In genomic region chr9:66606851-66607250, GRCm38 (mm10) we compare ENCODE assay signal across 12 mouse cellular contexts. TPM values are rescaled to one million over a fixed set of nuclear protein-coding genes. Genes with fewer than 3 reads are reported as not detected.
DNase-seq lines count a peak whose midpoint lies in the region; ATAC-seq and TF ChIP-seq lines count a peak whose summit lies in the region.
"Had no signal": no experiment of that assay in that cellular context is flagged by ENCODE, and none has a peak within 500 bp of the region (broad histone marks: within the 10 kb centered on the region; RNA-seq: fewer than 3 reads in every experiment).

No protein-coding gene starts in this region.

- H3K9me3 ChIP-seq in embryonic facial prominence, embryonic 13.5 days = no peaks in the 10 kb centered on the region
- H3K9me3 ChIP-seq in embryonic facial prominence, embryonic 10.5 days = no peaks in the 10 kb centered on the region
- H3K9me3 ChIP-seq in lung, embryonic 14.5 days (ENCODE audit: low read depth, low read length) = no peaks in the 10 kb centered on the region
- H3K9me3 ChIP-seq in intestine, embryonic 15.5 days = no peaks in the 10 kb centered on the region
- H3K9me3 ChIP-seq in liver, postnatal 0 days (ENCODE audit: low read length) = no peaks in the 10 kb centered on the region
- H3K9me3 ChIP-seq: hindbrain, embryonic 10.5 days; neural tube, embryonic 15.5 days had no signal

- no peak overlapping the region for H3K27ac ChIP-seq in embryonic facial prominence, embryonic 13.5 days
- no peak overlapping the region for H3K27ac ChIP-seq in embryonic facial prominence, embryonic 10.5 days (replicated peaks)
- H3K27ac ChIP-seq in lung, embryonic 14.5 days (ENCODE audit: low read depth) = no peak overlapping the region
- H3K27ac ChIP-seq in intestine, embryonic 15.5 days = peak overlapping the region; percentile 82
- peak overlapping the region; percentile 79 for H3K27ac ChIP-seq in liver, postnatal 0 days (ENCODE audit: low read depth)
- H3K27ac ChIP-seq: hindbrain, embryonic 10.5 days; neural tube, embryonic 15.5 days had no signal

- H3K4me3 ChIP-seq in embryonic facial prominence, embryonic 13.5 days = no peak overlapping the region
- no peak overlapping the region for H3K4me3 ChIP-seq in embryonic facial prominence, embryonic 10.5 days
- H3K4me3 ChIP-seq in lung, embryonic 14.5 days (ENCODE audit: low read depth, low read length) = no peak overlapping the region
- H3K4me3 ChIP-seq in intestine, embryonic 15.5 days (replicated peaks) = peak overlapping the region; percentile 10; the same call in 1 of the 2 replicates
- no peak overlapping the region for H3K4me3 ChIP-seq in liver, postnatal 0 days (ENCODE audit: low read depth, low read length)
- H3K4me3 ChIP-seq: hindbrain, embryonic 10.5 days; neural tube, embryonic 15.5 days had no signal

- H3K27me3 ChIP-seq in embryonic facial prominence, embryonic 13.5 days = no peaks in the 10 kb centered on the region
- 0 out of 2 replicates have a peak, but pooled peaks cover 3% of the 10 kb centered on the region for H3K27me3 ChIP-seq in embryonic facial prominence, embryonic 10.5 days (replicated peaks; ENCODE audit: low read depth, poor library complexity, severe bottlenecking)
- H3K27me3 ChIP-seq in lung, embryonic 14.5 days (ENCODE audit: insufficient read depth, low read length) = no peaks in the 10 kb centered on the region
- no peaks in the 10 kb centered on the region for H3K27me3 ChIP-seq in intestine, embryonic 15.5 days (replicated peaks)
- no peaks in the 10 kb centered on the region for H3K27me3 ChIP-seq in liver, postnatal 0 days (ENCODE audit: insufficient read depth, low read length)
- H3K27me3 ChIP-seq: CH12.LX; neural tube, embryonic 15.5 days had no signal

- 63% methylated on average over 12 of the region's 12 CpGs for WGBS in embryonic facial prominence, embryonic 13.5 days
- WGBS in embryonic facial prominence, embryonic 10.5 days = 71% methylated on average over 12 of the region's 12 CpGs
- WGBS in lung, embryonic 14.5 days = 25% methylated on average over 12 of the region's 12 CpGs
- WGBS in intestine, embryonic 15.5 days = 48% methylated on average over 12 of the region's 12 CpGs
- 60% methylated on average over 12 of the region's 12 CpGs for WGBS in liver, postnatal 0 days (ENCODE audit: insufficient replicate concordance)

- H3K36me3 ChIP-seq in embryonic facial prominence, embryonic 13.5 days = no peaks in the 10 kb centered on the region
- no peaks in the 10 kb centered on the region for H3K36me3 ChIP-seq in embryonic facial prominence, embryonic 10.5 days (replicated peaks)
- H3K36me3 ChIP-seq in lung, embryonic 14.5 days (ENCODE audit: insufficient read depth) = no peaks in the 10 kb centered on the region
- H3K36me3 ChIP-seq in intestine, embryonic 15.5 days = no peaks in the 10 kb centered on the region
- no peaks in the 10 kb centered on the region for H3K36me3 ChIP-seq in liver, postnatal 0 days (replicated peaks; ENCODE audit: insufficient read depth, low read length)
- H3K36me3 ChIP-seq: hindbrain, embryonic 10.5 days; neural tube, embryonic 15.5 days had no signal

- TF ChIP-seq EP300 in liver, postnatal 0 days (IDR thresholded peaks at IDR 0.05; ENCODE audit: low read depth) = no peak

- DNase-seq in embryonic facial prominence, embryonic 10.5 days (ENCODE audit: low spot score) = no peak
- no peak for DNase-seq in lung, embryonic 14.5 days
- no peak for DNase-seq in lung, postnatal 4 days
- DNase-seq in liver, postnatal 0 days = peak; percentile 11
- no peak for DNase-seq in spleen, postnatal 14 days (ENCODE audit: low spot score in 2 of 2)
- DNase-seq: embryo, embryonic 11 days had no signal

- TF ChIP-seq CTCF in lung, embryonic 14.5 days (IDR thresholded peaks at IDR 0.05; ENCODE audit: low read depth) = no peak
- TF ChIP-seq CTCF in liver, postnatal 0 days (IDR thresholded peaks at IDR 0.05; ENCODE audit: low read depth) = no peak

- ATAC-seq in embryonic facial prominence, embryonic 13.5 days (ENCODE audit: insufficient number of reproducible peaks, insufficient read depth, low FRiP score, low TSS enrichment, low read depth) = no peak
- no peak; the same call in 1 of the 2 replicates for ATAC-seq in lung, embryonic 14.5 days (ENCODE audit: insufficient read depth)
- peak; percentile 9; the same call in 1 of the 2 replicates for ATAC-seq in intestine, embryonic 15.5 days
- no peak for ATAC-seq in liver, postnatal 0 days
- no peak for ATAC-seq in inflammation-experienced regulatory T-cells, adult 6 months

- H3K9ac ChIP-seq in embryonic facial prominence, embryonic 13.5 days = no peak overlapping the region
- H3K9ac ChIP-seq in lung, embryonic 14.5 days = no peak overlapping the region
- H3K9ac ChIP-seq in intestine, embryonic 15.5 days = peak overlapping the region; percentile 1; the same call in 1 of the 2 replicates
- H3K9ac ChIP-seq in liver, postnatal 0 days (replicated peaks) = no peak overlapping the region
- H3K9ac ChIP-seq: neural tube, embryonic 15.5 days had no signal

- 0 out of 2 replicates have a peak overlapping the region, but pooled peaks have one; percentile 17 for H3K4me2 ChIP-seq in embryonic facial prominence, embryonic 13.5 days
- H3K4me2 ChIP-seq in lung, embryonic 14.5 days = peak overlapping the region; percentile 50
- peak overlapping the region; percentile 39 for H3K4me2 ChIP-seq in intestine, embryonic 15.5 days (replicated peaks)
- peak overlapping the region; percentile 58 for H3K4me2 ChIP-seq in liver, postnatal 0 days (ENCODE audit: low read depth, low read length)

- H3K4me1 ChIP-seq in embryonic facial prominence, embryonic 13.5 days = peaks cover 10% of the 10 kb centered on the region
- peaks cover 12% of the 10 kb centered on the region for H3K4me1 ChIP-seq in embryonic facial prominence, embryonic 10.5 days
- no peaks in the 10 kb centered on the region; the same call in 1 of the 2 replicates for H3K4me1 ChIP-seq in lung, embryonic 14.5 days (ENCODE audit: insufficient read depth)
- H3K4me1 ChIP-seq in intestine, embryonic 15.5 days (replicated peaks) = peaks cover 9% of the 10 kb centered on the region; the same call in 1 of the 2 replicates
- H3K4me1 ChIP-seq in liver, postnatal 0 days (ENCODE audit: insufficient read depth) = peaks cover 27% of the 10 kb centered on the region

RNA-seq across cellular contexts. Expression of gene Usp3, which starts 13.9 kb away (rescaled TPM):
- polyA plus RNA-seq in embryonic facial prominence, embryonic 13.5 days (2015; fragmentation: Nextera tagmentation; extraction: Ambion mirVana) = 75.2 and 92.2 TPM in 2 replicates
- polyA plus RNA-seq in embryonic facial prominence, embryonic 10.5 days (2016; fragmentation: Nextera tagmentation; extraction: Ambion mirVana) = 103 and 106 TPM in 2 replicates
- polyA plus RNA-seq in lung, embryonic 14.5 days (2014; fragmentation: Nextera tagmentation; extraction: Ambion mirVana) = 73.7 and 73.9 TPM in 2 replicates
- polyA plus RNA-seq in intestine, embryonic 15.5 days (2015; fragmentation: Nextera tagmentation; extraction: Ambion mirVana) = 78.9 and 79.5 TPM in 2 replicates
- 19.8 and 21.6 TPM in 2 replicates for polyA plus RNA-seq in liver, postnatal 0 days (2015; fragmentation: Nextera tagmentation; extraction: Ambion mirVana)
- polyA plus RNA-seq in inflammation-experienced regulatory T-cells, adult 6 months (2017; shearing (Covaris generic)) = 100 to 1,000 TPM in 1 of 3 experiments, 10 to 100 TPM in 2; 82.2 to 141 (median 98.8) TPM

Comparison
In these comparisons a context has a peak if more than half of its experiments do, and no peak if none do; other contexts are left out.
1. H3K27ac ChIP-seq: peak in intestine, embryonic 15.5 days (single experiment) and liver, postnatal 0 days (single experiment); none in embryonic facial prominence, embryonic 13.5 days (single experiment), embryonic facial prominence, embryonic 10.5 days (single experiment) and lung, embryonic 14.5 days (single experiment).
2. Peak in every context shown above with its lines, with median percentiles within 50 percentile points of each other: H3K4me2 ChIP-seq.